Mouse (Mus musculus) ES-Bruce4 (cell line): ENCODE results near the gene Ncor2. TPM values are rescaled to one million over a fixed set of nuclear protein-coding genes. Genes with fewer than 3 reads are reported as not detected.

Experiments used
- H3K27ac ChIP-seq: 2 replicates; pipeline ENCODE4 v1.5.1; 2012; ENCODE audit warnings: low read length, inconsistent platforms; ENCODE audit not compliant: insufficient read depth
- H3K27me3 ChIP-seq: 2 replicates; pipeline ENCODE4 v1.6.1; 2012; ENCODE audit warnings: mild to moderate bottlenecking, low read length, inconsistent platforms; ENCODE audit not compliant: control insufficient read depth, poor library complexity, insufficient read depth, severe bottlenecking
- H3K36me3 ChIP-seq: 2 replicates; pipeline ENCODE4 v1.6.1; 2012; ENCODE audit warnings: inconsistent platforms, mild to moderate bottlenecking, low read length, moderate library complexity; ENCODE audit not compliant: control insufficient read depth, poor library complexity, insufficient read depth, severe bottlenecking
- H3K4me1 ChIP-seq: one replicate; pipeline ENCODE4 v1.8.1; 2011; ENCODE audit warnings: low read length; ENCODE audit not compliant: control insufficient read depth, insufficient read depth
- H3K4me3 ChIP-seq: 2 replicates; pipeline ENCODE4 v1.5.1; 2011; ENCODE audit warnings: low read depth, mild to moderate bottlenecking, low read length
- H3K9ac ChIP-seq: 2 replicates; pipeline ENCODE4 v1.6.1; 2012; ENCODE audit warnings: low read depth, mild to moderate bottlenecking, inconsistent platforms; ENCODE audit not compliant: poor library complexity, severe bottlenecking
- H3K9me3 ChIP-seq: replicated peaks from 2 replicates; pipeline ENCODE4 v1.6.1; 2012; ENCODE audit warnings: mild to moderate bottlenecking, low read length, inconsistent platforms; ENCODE audit not compliant: control insufficient read depth, poor library complexity, insufficient read depth, severe bottlenecking
- CTCF ChIP-seq: IDR thresholded peaks from one replicate; pipeline ENCODE4 v1.8.1; 2011; ENCODE audit warnings: low read depth, low read length
- EP300 ChIP-seq: IDR thresholded peaks from 2 replicates; pipeline ENCODE4 v1.6.1; 2011; ENCODE audit warnings: low read depth, low read length; ENCODE audit not compliant: insufficient read depth
- POLR2A ChIP-seq: IDR thresholded peaks from one replicate; pipeline ENCODE4 v1.8.1; 2011; ENCODE audit warnings: low read length; ENCODE audit not compliant: insufficient read depth
- polyA plus RNA-seq: library from polyadenylated mRNA; stranded (reverse); fragments of >200 nt; gene quantifications from 2 replicates; pipeline ENCODE4 v1.2.4, GENCODE M21; 2011; ENCODE audit warnings: low read depth; ENCODE audit not compliant: missing spikeins, insufficient read depth, insufficient read length

The Ncor2 gene
- polyA plus RNA-seq, 1 experiment = 57.5 TPM

DNA sequence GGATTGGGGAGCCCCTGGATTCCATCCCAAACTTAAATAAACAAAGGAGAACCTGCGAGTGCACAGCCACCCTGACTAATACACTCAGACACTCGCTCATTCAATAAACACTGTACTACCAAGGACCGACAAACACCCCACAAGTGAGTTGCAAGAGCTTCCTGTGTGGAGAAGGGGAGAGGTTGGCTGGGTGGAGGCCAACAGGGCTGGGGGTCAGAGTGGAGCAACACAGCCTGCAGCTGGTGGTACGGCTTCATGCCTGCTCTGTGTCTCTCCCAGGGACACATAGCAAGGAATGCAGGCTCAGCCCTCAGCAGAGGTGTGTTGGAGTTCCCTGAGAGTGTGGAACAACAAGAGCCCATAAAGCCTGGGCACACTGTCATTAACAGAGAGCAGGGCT is 107.1 kb downstream of the Ncor2 start:
- Histone ChIP-seq H3K27ac (no peak overlapping the region), H3K4me3 (no peak overlapping the region), H3K27me3 (no peaks in the 10 kb centered on the region), H3K36me3 (no peaks in the 10 kb centered on the region), H3K9ac (no peak overlapping the region), H3K4me1 (no peaks in the 10 kb centered on the region), H3K9me3 (no peaks in the 10 kb centered on the region)
- TF ChIP-seq EP300 (no peak), CTCF (no peak), POLR2A (no peak)

GRCm38 (mm10) chr5:125070399-125070798 is 108.6 kb downstream of the Ncor2 start:
- H3K4me3 ChIP-seq = no peak overlapping the region
- no peaks in the 10 kb centered on the region for H3K4me1 ChIP-seq
- no peak for TF ChIP-seq CTCF
- TF ChIP-seq EP300 = no peak
- TF ChIP-seq POLR2A = no peak
- no peaks in the 10 kb centered on the region for H3K27me3 ChIP-seq
- H3K27ac ChIP-seq = no peak overlapping the region
- no peaks in the 10 kb centered on the region for H3K36me3 ChIP-seq
- no peaks in the 10 kb centered on the region for H3K9me3 ChIP-seq
- H3K9ac ChIP-seq = no peak overlapping the region

DNA sequence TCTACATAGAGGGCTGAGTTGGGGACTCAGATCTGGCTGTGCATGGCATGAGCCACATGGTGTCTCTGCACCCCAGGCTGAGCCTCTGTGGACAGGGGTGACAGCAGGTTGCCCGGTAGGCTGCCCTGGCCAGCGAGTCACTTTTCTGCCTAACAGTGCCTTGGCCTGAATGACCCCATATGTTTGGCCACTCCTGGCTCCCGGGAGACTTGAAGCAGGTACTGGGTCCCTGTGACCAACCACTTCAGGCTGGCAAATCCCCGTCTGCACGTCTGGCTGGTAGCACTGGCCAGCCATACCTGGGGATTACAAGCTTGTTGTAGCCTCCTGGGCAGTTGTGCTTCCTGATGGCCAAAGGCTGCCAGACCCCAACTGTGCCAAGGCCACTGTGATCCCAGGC is 109.1 kb downstream of the Ncor2 start:
- no peak overlapping the region for H3K4me3 ChIP-seq
- no peak overlapping the region for H3K9ac ChIP-seq
- no peaks in the 10 kb centered on the region for H3K4me1 ChIP-seq
- no peaks in the 10 kb centered on the region for H3K27me3 ChIP-seq
- TF ChIP-seq EP300 = no peak
- no peak for TF ChIP-seq POLR2A
- TF ChIP-seq CTCF = no peak
- H3K36me3 ChIP-seq = no peaks in the 10 kb centered on the region
- H3K9me3 ChIP-seq = no peaks in the 10 kb centered on the region
- no peak overlapping the region for H3K27ac ChIP-seq

DNA sequence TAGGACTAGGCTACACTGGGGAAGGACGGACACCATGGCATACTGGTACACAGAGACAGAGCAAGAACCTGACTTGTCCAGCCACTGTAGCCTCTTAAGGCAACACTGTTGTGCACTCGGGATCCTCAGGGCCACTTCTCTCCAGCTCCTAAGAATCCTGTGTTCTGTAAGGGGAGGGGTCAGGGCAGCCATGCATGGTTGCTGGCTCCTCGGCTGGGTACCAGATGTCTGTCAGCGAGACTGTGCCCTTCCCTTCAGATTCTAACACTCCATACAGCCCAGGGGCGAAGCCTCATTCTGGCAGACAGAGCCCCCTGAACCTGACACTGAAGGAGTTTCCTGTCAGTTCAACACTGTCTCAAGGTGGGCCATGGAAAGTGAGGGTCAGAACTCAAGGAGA is 109.6 kb downstream of the Ncor2 start:
- H3K4me1 ChIP-seq = no peaks in the 10 kb centered on the region
- no peak overlapping the region for H3K27ac ChIP-seq
- no peaks in the 10 kb centered on the region for H3K9me3 ChIP-seq

DNA sequence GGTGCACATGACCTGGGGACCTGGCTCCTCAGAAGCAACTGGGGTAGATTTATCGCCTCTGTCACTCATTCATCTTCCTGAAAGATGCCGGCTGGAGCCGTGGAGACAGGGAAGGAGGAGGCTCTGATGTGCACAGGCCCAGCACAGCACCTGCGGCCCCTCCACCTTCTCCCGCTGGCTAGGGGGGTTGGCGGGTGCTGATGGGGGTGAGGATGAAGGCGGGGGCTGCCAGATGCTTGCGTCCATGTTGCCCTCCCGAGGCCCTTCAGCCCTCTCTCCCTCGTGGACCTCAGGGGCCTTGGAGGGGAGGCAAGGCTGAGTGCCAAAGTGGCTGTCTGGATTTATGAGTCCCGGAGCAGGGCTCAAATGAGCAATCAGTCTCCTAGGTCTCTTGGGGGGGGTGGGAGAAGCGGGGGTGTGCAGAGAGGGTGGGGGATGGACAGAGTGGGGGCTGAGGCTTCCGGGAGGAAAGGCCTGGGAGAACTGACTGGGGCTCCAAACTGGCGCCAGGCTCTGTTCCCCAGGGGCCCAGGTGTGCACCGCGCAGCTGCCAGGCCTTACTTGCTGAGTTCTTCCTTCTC is 110.6 kb downstream of the Ncor2 start:
- no peaks in the 10 kb centered on the region for H3K36me3 ChIP-seq
- H3K4me1 ChIP-seq = no peaks in the 10 kb centered on the region
- no peak for TF ChIP-seq CTCF
- TF ChIP-seq POLR2A = no peak
- TF ChIP-seq EP300 = no peak
- no peak overlapping the region for H3K4me3 ChIP-seq
- no peaks in the 10 kb centered on the region for H3K9me3 ChIP-seq
- H3K9ac ChIP-seq = no peak overlapping the region
- H3K27ac ChIP-seq = no peak overlapping the region
- no peaks in the 10 kb centered on the region for H3K27me3 ChIP-seq

More for the DNA sequence above, 109.6 kb downstream of the Ncor2 start:
- no peaks in the 10 kb centered on the region for H3K36me3 ChIP-seq
- no peak overlapping the region for H3K9ac ChIP-seq
- H3K27me3 ChIP-seq = no peaks in the 10 kb centered on the region
- no peak overlapping the region for H3K4me3 ChIP-seq
- TF ChIP-seq CTCF (no peak), POLR2A (no peak), EP300 (no peak)

DNA sequence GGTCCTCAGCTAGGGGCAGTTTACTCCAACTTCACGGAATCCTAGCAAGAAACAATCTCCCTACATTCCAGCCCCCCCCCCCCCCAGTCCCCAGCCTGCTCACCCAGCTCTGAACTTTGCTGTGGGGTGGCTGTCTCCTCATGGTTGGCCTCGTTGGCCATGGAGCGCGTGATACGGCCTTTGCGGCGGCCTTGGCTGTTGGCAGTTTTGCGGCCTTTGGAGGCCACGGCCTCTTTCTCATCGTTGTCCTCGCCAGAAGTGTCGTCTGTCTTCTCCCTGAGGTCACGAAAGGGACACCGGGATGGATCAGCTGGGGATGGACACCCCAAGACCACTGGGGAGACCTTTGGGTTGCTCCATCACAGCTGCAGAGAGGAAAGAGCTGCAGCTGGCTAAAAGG is 111.3 kb downstream of the Ncor2 start:
- TF ChIP-seq CTCF (no peak), EP300 (no peak)
- H3K27ac ChIP-seq = no peak overlapping the region
- H3K9me3 ChIP-seq = no peaks in the 10 kb centered on the region
- H3K36me3 ChIP-seq = no peaks in the 10 kb centered on the region
- no peaks in the 10 kb centered on the region for H3K4me1 ChIP-seq
- no peaks in the 10 kb centered on the region for H3K27me3 ChIP-seq
- no peak overlapping the region for H3K9ac ChIP-seq
- no peak overlapping the region for H3K4me3 ChIP-seq
